Mouse (Mus musculus) heart, adult 2 months (tissue): Measurements from ENCODE around the gene Col6a1. TPM values are rescaled to one million over a fixed set of nuclear protein-coding genes. Genes with fewer than 3 reads are reported as not detected.
A peak's percentile ranks its signal among the peaks of the same experiment; 100 is the strongest.

Source experiments
- DNase-seq, 2 experiments: peaks; one replicate each; pipeline ENCODE4 v3.0.0; 2021
- H3K27ac ChIP-seq: fragments of 200-600 bp; 2 replicates; pipeline ENCODE4 v1.8.1; 2022
- H3K27me3 ChIP-seq: fragments of 200-500 bp; 2 replicates; pipeline ENCODE4 v1.6.1; 2012; ENCODE audit warnings: mild to moderate bottlenecking, low read length, inconsistent platforms, mixed read lengths; ENCODE audit not compliant: control insufficient read depth, insufficient read depth
- H3K36me3 ChIP-seq: fragments of 200-500 bp; 2 replicates; pipeline ENCODE4 v1.6.1; 2012; ENCODE audit warnings: low read length, inconsistent platforms; ENCODE audit not compliant: control insufficient read depth, insufficient read depth
- H3K4me1 ChIP-seq: fragments of 200-500 bp; 2 replicates; pipeline ENCODE4 v1.6.1; 2011; ENCODE audit warnings: low read length; ENCODE audit not compliant: control insufficient read depth, insufficient read depth
- H3K4me3 ChIP-seq: fragments of 200-600 bp; 2 replicates; pipeline ENCODE4 v1.8.1; 2022
- H3K79me2 ChIP-seq: fragments of 200-500 bp; replicated peaks from 2 replicates; pipeline ENCODE4 v1.6.1; 2012; ENCODE audit warnings: mild to moderate bottlenecking, inconsistent platforms, low read length, moderate library complexity, mixed read lengths; ENCODE audit not compliant: control insufficient read depth, insufficient read depth
- H3K9ac ChIP-seq: fragments of 200-500 bp; 2 replicates; pipeline ENCODE4 v1.6.1; 2012; ENCODE audit warnings: low read depth, mild to moderate bottlenecking, control low read depth, inconsistent platforms, low read length, mixed read lengths
- CTCF ChIP-seq: fragments of 200-600 bp; IDR thresholded peaks from 2 replicates; pipeline ENCODE4 v1.8.1; 2022; ENCODE audit warnings: antibody characterized with exemption, mild to moderate bottlenecking, moderate library complexity
- EP300 ChIP-seq: fragments of 200-500 bp; IDR thresholded peaks from 2 replicates; pipeline ENCODE4 v1.6.1; 2011; ENCODE audit warnings: low read depth, low read length, control low read depth; ENCODE audit not compliant: insufficient read depth
- POLR2A ChIP-seq: fragments of 200-500 bp; IDR thresholded peaks from 2 replicates; pipeline ENCODE4 v1.6.1; 2011; ENCODE audit warnings: mild to moderate bottlenecking, low read depth, low read length, control low read depth; ENCODE audit not compliant: insufficient read depth
- WGBS: fragments of 180-500 bp; shearing (Covaris S2); methylation state at CpG from one replicate; pipeline ENCODE4 v1.1.7; 2018; 5-methylcytosine and 5-hydroxymethylcytosine counted together
- intact Hi-C: fragments of 180-260 bp; cut with DNase I; formaldehyde crosslinking; loops from one replicate; pipeline ENCODE4 v1.15.1; 2025
- polyA plus RNA-seq: library from polyadenylated mRNA; depleted of rRNA; stranded (reverse); fragments of >200 nt; gene quantifications from 2 replicates; pipeline ENCODE4 v1.2.3, GENCODE M21; 2012
- total RNA-seq, 2 experiments: library from RNA; stranded (reverse); gene quantifications; 2 replicates each; pipeline ENCODE4 v1.2.3; 2021

Gene Col6a1
- total and polyA plus RNA-seq, 3 experiments: 30.5 to 75.5 (median 52.4) TPM

GRCm38 (mm10) chr10:76699816-76700215 is 26.2 kb downstream of the Col6a1 start:
- 49% methylated on average over 7 of the region's 7 CpGs for WGBS
- no peak overlapping the region for H3K4me3 ChIP-seq
- no peaks in the 10 kb centered on the region for H3K79me2 ChIP-seq
- no peaks in the 10 kb centered on the region for H3K36me3 ChIP-seq
- no peak overlapping the region for H3K27ac ChIP-seq
- intact Hi-C loops: no loop called here
- H3K27me3 ChIP-seq: no peaks in the 10 kb centered on the region
- H3K4me1 ChIP-seq: peaks cover 4% of the 10 kb centered on the region
- no peak for TF ChIP-seq POLR2A
- 0 out of 2 replicates have a peak, but pooled peaks have one; percentile 39 for TF ChIP-seq EP300
- no peak for TF ChIP-seq CTCF
- H3K9ac ChIP-seq: no peak overlapping the region
- DNase-seq: peak in 1 of 2 experiments; percentile 36

GRCm38 (mm10) chr10:76695283-76695885 is 30.6 kb downstream of the Col6a1 start:
- no peaks in the 10 kb centered on the region for H3K79me2 ChIP-seq
- H3K36me3 ChIP-seq: no peaks in the 10 kb centered on the region
- intact Hi-C loops: no loop called here
- no peak for DNase-seq
- H3K4me3 ChIP-seq: no peak overlapping the region
- H3K27ac ChIP-seq: peak overlapping the region; percentile 33
- H3K27me3 ChIP-seq: no peaks in the 10 kb centered on the region
- no peak overlapping the region for H3K9ac ChIP-seq
- TF ChIP-seq POLR2A (no peak), EP300 (no peak), CTCF (no peak)
- WGBS: 45% methylated on average over 10 of the region's 10 CpGs
- peaks cover 6% of the 10 kb centered on the region for H3K4me1 ChIP-seq

GRCm38 (mm10) chr10:76694765-76695164 is 31.2 kb downstream of the Col6a1 start:
- TF ChIP-seq EP300 (0 out of 2 replicates have a peak, but pooled peaks have one; percentile 47), CTCF (no peak)
- no peaks in the 10 kb centered on the region for H3K27me3 ChIP-seq
- intact Hi-C loops: no loop called here

GRCm38 (mm10) chr10:76693446-76693845 is 32.5 kb downstream of the Col6a1 start:
- intact Hi-C loops: no loop called here
- TF ChIP-seq CTCF: no peak
- TF ChIP-seq EP300: no peak
- no peak for TF ChIP-seq POLR2A
- DNase-seq: no peak

More at GRCm38 (mm10) chr10:76694765-76695164, 31.2 kb downstream of the Col6a1 start:
- Histone ChIP-seq H3K4me3 (no peak overlapping the region), H3K79me2 (no peaks in the 10 kb centered on the region), H3K4me1 (peaks cover 6% of the 10 kb centered on the region), H3K36me3 (no peaks in the 10 kb centered on the region), H3K27ac (peak overlapping the region; percentile 33), H3K9ac (no peak overlapping the region)
- DNase-seq: peak; percentile 61 to 69
- 11% methylated on average over 7 of the region's 7 CpGs for WGBS

GRCm38 (mm10) chr10:76685451-76686017 is 40.4 kb downstream of the Col6a1 start:
- Histone ChIP-seq H3K27me3 (no peaks in the 10 kb centered on the region), H3K4me3 (no peak overlapping the region), H3K36me3 (no peaks in the 10 kb centered on the region), H3K27ac (no peak overlapping the region), H3K79me2 (no peaks in the 10 kb centered on the region), H3K9ac (no peak overlapping the region), H3K4me1 (peaks cover 10% of the 10 kb centered on the region)
- peak in 1 of 2 experiments; percentile 14 for DNase-seq
- intact Hi-C loops: no loop called here
- WGBS: 72% methylated on average over 10 of the region's 10 CpGs
- TF ChIP-seq EP300 (no peak), POLR2A (no peak), CTCF (no peak)

More at GRCm38 (mm10) chr10:76693446-76693845, 32.5 kb downstream of the Col6a1 start:
- Histone ChIP-seq H3K4me1 (peaks cover 6% of the 10 kb centered on the region), H3K27me3 (no peaks in the 10 kb centered on the region), H3K4me3 (no peak overlapping the region), H3K79me2 (no peaks in the 10 kb centered on the region), H3K9ac (no peak overlapping the region), H3K27ac (no peak overlapping the region), H3K36me3 (no peaks in the 10 kb centered on the region)
- WGBS: 74% methylated on average over 2 of the region's 2 CpGs

GRCm38 (mm10) chr10:76683977-76684376 is 42.0 kb downstream of the Col6a1 start:
- H3K36me3 ChIP-seq: no peaks in the 10 kb centered on the region
- H3K4me3 ChIP-seq: no peak overlapping the region
- TF ChIP-seq EP300 (no peak), POLR2A (no peak), CTCF (no peak)
- H3K4me1 ChIP-seq: peaks cover 10% of the 10 kb centered on the region
- 74% methylated on average over 12 of the region's 12 CpGs for WGBS
- DNase-seq: peak in 1 of 2 experiments; percentile 23
- intact Hi-C loops: loop anchor here (5.0 kb wide), 1 partner anchor 57 kb away; no protein-coding TSS in a partner anchor
- H3K9ac ChIP-seq: no peak overlapping the region
- no peaks in the 10 kb centered on the region for H3K79me2 ChIP-seq
- H3K27me3 ChIP-seq: no peaks in the 10 kb centered on the region
- no peak overlapping the region for H3K27ac ChIP-seq
